Mouse (Mus musculus) adrenal gland, postnatal 36 days (tissue): ENCODE measurements around the gene Ndufa7. TPM values are rescaled to one million over a fixed set of nuclear protein-coding genes. Genes with fewer than 3 reads are reported as not detected.

Experiments used
- DNase-seq, 2 experiments: peaks; one replicate each; pipeline ENCODE4 v3.0.0; 2021; ENCODE audit warnings: mixed read lengths in 1 of 2
- long read RNA-seq, 2 experiments: library from polyadenylated mRNA; stranded (forward); transcript quantifications; one replicate each; pipeline ENCODE4 v2.0.0; 2021; ENCODE audit warnings: borderline sequencing depth in 2 of 2
- total RNA-seq, 2 experiments: library from RNA; stranded (reverse); gene quantifications; 2 replicates each; pipeline ENCODE4 v1.2.3; 2021

The Ndufa7 gene
- 100 to 1,000 TPM; 432 to 487 TPM for total RNA-seq
- long read RNA-seq, experiment 1, transcript Ndufa7-201 (4 exons, 528 nt) = major isoform, 435 of 593 reads
- long read RNA-seq, experiment 1, transcript Ndufa7-207 (2 exons, 640 nt) = minor isoform, 5 of 593 reads
- long read RNA-seq, experiment 1, transcript Ndufa7-204 (2 exons, 610 nt) = minor isoform, 75 of 593 reads
- long read RNA-seq, experiment 1, transcript Ndufa7-202 (3 exons, 438 nt) = minor isoform, 24 of 593 reads
- long read RNA-seq, experiment 1, partial matches to known transcripts = 29 of 593 reads
- long read RNA-seq, experiment 1, other reads (novel, unspliced or antisense) = 21 of 593 reads
- long read RNA-seq, experiment 2, transcript Ndufa7-204 (2 exons, 610 nt) = minor isoform, 51 of 297 reads
- long read RNA-seq, experiment 2, transcript Ndufa7-202 (3 exons, 438 nt) = minor isoform, 24 of 297 reads
- long read RNA-seq, experiment 2, transcript Ndufa7-201 (4 exons, 528 nt) = major isoform, 208 of 297 reads
- long read RNA-seq, experiment 2, partial matches to known transcripts = 1 of 297 reads
- long read RNA-seq, experiment 2, other reads (novel, unspliced or antisense) = 11 of 297 reads

- DNase-seq = peak; percentile 95 to 98
Observed at GRCm38 (mm10) chr17:33824084-33824996, at the start of gene Ndufa7, which contains the start of gene Rps28. Ndufa7 (plus strand) TSS chr17:33824572. Rps28 (minus strand) TSS chr17:33824562.

- no peak for DNase-seq
Observed at GRCm38 (mm10) chr17:33774573-33775155, 49.7 kb upstream of the Ndufa7 start.

GRCm38 (mm10) chr17:33775287-33775686 lies 49.1 kb upstream of the Ndufa7 start:
- DNase-seq = no peak

GRCm38 (mm10) chr17:33779271-33779966 lies 45.0 kb upstream of the Ndufa7 start:
- DNase-seq = peak; percentile 91 to 92

GRCm38 (mm10) chr17:33779967-33780295 lies 44.4 kb upstream of the Ndufa7 start:
- DNase-seq = no peak

GRCm38 (mm10) chr17:33780431-33780830 lies 43.9 kb upstream of the Ndufa7 start:
- DNase-seq = peak; percentile 54 to 74

- peak; percentile 85 to 93 for DNase-seq
Observed at GRCm38 (mm10) chr17:33781124-33781977, 43.0 kb upstream of the Ndufa7 start, which contains the start of gene Angptl4. Angptl4 (minus strand) TSS chr17:33781830.

- no peak for DNase-seq
Observed at GRCm38 (mm10) chr17:33782067-33782466, 42.3 kb upstream of the Ndufa7 start.

GRCm38 (mm10) chr17:33783408-33783807 lies 41.0 kb upstream of the Ndufa7 start:
- peak; percentile 93 for DNase-seq

- no peak for DNase-seq
Observed at GRCm38 (mm10) chr17:33784939-33785338, 39.4 kb upstream of the Ndufa7 start.

- DNase-seq = no peak
Observed at GRCm38 (mm10) chr17:33786375-33786774, 38.0 kb upstream of the Ndufa7 start.

GRCm38 (mm10) chr17:33788732-33789131 lies 35.6 kb upstream of the Ndufa7 start:
- peak in 1 of 2 experiments; percentile 10 for DNase-seq

- DNase-seq = peak in 1 of 2 experiments; percentile 56
Observed at GRCm38 (mm10) chr17:33798306-33798705, 26.1 kb upstream of the Ndufa7 start.

- no peak for DNase-seq
Observed at GRCm38 (mm10) chr17:33799277-33799676, 25.1 kb upstream of the Ndufa7 start.

- no peak for DNase-seq
Observed at GRCm38 (mm10) chr17:33802221-33802620, 22.2 kb upstream of the Ndufa7 start.

GRCm38 (mm10) chr17:33804205-33804604 lies 20.2 kb upstream of the Ndufa7 start:
- DNase-seq = no peak

- no peak for DNase-seq
Observed at GRCm38 (mm10) chr17:33804745-33805144, 19.6 kb upstream of the Ndufa7 start.

- DNase-seq = no peak
Observed at GRCm38 (mm10) chr17:33807181-33807888, 17.0 kb upstream of the Ndufa7 start.

- DNase-seq = peak; percentile 35 to 62
Observed at GRCm38 (mm10) chr17:33808192-33808591, 16.2 kb upstream of the Ndufa7 start.
